Mouse (Mus musculus): ENCODE data around the gene Zfp64.

The Zfp64 gene

DNA sequence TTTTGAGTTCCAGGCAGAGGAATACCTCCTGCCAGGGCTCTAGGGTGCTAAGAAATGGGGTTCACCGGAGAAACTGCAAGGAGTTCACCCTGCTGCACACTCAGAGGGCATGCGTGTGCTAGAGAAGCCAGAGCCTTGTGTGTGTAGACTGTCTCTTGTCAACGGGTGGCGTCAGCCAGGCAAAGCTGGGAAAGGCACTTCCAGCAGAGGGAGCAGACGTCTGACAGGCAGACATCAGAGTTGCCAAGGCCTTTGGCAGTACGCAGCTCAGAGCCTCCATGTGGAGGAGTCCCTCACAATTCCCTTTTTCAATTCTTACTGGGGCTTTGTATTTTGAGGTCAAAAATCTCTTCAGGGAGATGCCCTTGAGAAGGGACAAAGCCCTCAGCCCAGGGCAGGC, 6.9 kb downstream of the Zfp64 start:
- no peak for DNase-seq (ENCODE audit: low read depth, low spot score)

DNA sequence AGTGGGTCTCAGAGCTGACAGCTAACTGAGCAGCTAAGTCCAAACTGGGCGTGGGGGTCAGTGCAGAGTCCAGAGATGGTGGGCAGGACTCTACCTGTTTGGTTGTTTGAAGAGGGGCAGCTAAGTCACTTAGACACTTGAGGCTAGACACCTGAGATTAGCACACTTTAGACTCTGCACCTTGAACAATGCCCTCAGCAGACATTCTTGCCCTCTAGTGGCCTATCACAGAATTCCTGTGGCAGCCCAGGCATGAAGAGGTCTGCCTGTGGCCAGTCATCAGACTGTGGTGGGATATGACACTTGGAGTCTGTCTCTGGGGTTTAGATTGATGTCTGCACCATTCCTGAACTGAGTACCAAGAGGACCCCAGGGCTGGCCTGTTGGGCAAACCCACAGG, 7.7 kb downstream of the Zfp64 start:
- DNase-seq (ENCODE audit: low read depth, low spot score), result no peak

DNA sequence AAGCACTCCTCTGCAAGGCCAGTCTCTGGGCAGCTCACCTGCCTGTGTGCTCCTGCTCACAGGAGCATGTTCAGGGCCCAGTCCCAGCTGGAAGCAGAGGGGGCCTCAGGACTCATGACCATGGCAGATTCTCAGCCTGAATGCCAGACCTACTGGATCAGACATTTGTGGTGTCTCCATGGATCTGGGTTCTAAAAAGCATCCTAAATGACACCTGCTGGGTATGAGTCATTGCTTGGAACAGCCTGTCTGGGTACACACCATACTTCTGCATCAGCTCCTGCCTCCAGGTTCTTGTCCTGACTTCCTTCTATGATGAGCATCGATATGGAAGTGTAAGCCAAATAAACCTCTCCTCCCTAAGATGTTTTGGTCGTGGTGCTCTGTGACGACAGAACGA, 11.4 kb downstream of the Zfp64 start:
- no peak for DNase-seq (ENCODE audit: low read depth, low spot score)

DNA sequence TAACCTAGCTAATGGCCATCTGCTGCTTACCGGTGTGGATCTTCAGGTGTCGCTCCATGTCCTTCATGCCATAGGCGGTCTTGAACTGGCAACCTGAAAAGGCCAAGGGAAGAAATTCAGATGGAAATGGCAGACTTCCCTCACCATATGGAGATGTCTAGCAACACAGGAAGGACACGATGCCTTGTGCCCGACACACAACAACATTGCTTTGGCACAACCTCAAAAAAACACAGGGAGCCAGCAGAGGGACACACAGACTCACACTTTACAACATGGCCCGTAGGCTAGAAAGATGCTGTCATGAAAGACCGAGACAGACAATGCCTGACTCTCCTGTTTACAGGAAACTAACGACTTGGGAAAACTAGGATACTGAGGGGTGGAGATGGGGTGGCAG, 15.4 kb downstream of the Zfp64 start:
- DNase-seq (ENCODE audit: low read depth, low spot score), result no peak

DNA sequence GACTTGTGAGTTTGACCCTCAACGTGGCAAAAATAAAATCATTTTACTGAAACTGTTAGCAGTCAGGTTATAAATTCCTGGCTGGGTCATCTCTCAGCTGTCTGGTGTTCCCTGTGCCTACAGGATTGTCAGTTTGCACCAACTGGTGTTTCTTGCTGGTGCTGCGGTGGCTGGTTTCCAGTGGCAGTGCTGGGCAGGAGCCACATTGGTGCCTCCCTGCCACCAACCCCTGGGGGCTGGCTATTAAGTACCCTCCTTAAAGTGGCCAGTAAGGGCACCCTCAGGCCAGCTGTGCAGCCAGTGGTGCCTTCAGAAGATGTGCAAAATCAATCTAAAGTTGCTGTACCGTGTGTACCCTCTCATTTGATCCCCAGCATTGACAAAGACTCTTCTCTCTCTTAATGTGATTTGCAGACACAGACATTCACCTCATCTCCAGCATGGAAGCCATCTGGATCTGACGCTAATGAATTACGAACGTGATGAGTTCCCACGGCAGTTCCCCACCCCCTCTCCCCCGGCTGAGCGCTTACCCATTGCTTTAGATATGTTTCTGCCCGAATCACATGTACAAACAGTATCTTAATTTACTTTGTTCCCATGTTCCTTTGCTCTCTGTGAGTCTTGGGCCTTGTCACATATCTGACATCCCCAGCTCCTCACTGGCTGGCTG, 16.0 kb downstream of the Zfp64 start:
- DNase-seq (ENCODE audit: low read depth, low spot score), result no peak

DNA sequence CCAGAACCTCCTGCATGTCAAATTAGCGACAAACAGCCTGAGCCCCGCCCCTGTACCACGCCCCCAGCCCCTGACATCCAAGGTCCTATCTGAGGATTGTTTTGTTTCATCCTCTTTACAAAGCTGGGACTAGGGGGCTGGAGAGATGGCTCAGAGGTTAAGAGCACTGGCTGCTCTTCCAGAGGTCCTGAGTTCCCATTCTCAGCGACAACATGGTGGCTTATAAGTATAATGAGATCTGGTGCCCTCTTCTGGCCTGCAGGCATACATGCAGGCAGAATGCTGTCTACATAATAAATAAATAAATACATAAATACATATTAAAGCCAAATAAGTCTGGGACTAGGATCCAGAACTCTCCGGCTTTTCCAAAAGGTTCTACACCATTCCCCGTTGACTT, 18.5 kb downstream of the Zfp64 start:
- no peak for DNase-seq (ENCODE audit: low read depth, low spot score)

DNA sequence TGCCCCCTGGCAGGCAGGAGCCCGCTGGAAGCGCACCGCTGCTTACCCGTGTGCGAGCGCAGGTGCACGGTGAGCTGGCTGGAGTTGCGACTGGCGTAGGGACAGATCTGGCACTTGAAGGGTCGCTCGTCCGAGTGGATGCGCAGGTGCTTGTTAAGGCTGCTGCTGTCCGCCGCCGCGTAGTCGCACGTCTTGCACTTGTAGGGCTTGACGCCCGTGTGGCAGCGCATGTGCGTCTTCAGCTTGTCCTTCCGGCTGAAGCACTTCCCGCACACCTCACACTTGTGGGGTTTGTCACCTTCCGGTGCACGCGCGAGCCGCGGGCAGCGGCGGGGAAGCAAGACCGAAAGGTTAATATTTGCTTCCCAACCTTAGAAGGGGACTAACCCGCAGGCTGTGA, 20.2 kb downstream of the Zfp64 start:
- DNase-seq (ENCODE audit: low read depth, low spot score), result no peak

DNA sequence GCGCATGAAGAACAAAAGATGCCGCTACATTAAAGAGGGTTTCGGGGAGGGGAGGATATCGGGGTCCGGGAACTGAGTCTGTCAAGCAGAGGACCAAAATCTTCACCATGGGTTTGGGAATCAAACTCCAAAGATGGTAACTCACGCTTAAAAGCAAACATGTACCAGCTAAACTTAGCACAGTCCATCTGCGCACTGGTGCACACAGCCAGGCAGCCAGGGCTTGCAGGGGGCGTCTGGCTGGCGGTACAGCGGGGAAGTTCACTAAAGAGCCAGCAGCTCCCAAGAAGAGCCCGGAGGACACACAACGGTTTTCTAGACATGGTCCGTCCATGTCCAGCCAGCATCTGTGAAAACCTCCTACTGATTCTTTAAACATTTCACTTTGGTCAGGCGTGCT, 23.7 kb downstream of the Zfp64 start:
- no peak for DNase-seq (ENCODE audit: low read depth, low spot score)

DNA sequence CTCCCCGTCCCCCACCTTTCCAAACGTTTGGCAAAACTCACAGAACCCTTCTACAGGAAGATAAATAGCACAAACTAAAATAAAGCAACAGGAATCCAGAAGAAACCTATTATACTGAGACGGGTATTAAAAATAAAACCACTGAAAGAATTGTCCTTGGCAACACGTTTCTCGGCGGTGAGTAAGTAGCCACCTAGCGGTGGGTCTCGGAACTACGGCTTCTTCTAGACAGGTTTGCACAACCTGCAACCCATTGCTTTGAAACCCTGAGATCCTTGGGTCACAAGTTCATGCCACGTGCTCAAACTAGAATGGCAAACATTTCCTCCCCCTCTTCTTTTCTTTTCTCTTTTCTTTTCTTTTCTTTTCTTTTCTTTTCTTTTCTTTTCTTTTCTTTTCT, 25.7 kb downstream of the Zfp64 start:
- peak; percentile 36 for DNase-seq (ENCODE audit: low read depth, low spot score)

DNA sequence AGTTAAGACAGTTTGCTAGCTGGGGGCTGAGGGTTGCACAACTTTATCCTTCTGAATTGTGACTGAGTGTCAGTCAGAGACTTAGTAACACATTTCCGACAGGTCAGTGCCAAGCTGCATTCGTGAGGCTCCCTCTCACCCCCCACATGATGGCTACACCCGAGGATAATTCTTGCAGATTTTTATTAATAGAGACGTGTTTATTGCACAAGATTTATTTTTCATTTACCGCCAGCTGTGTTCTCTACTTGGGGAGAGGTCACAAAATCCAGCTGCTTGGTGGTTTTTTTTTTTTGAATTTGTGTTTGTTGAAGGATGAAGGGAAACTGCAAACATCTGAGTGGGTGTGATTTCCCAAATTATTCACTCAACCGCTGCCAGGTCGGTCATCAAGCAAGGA, 28.0 kb downstream of the Zfp64 start:
- no peak for DNase-seq (ENCODE audit: low read depth, low spot score)

DNA sequence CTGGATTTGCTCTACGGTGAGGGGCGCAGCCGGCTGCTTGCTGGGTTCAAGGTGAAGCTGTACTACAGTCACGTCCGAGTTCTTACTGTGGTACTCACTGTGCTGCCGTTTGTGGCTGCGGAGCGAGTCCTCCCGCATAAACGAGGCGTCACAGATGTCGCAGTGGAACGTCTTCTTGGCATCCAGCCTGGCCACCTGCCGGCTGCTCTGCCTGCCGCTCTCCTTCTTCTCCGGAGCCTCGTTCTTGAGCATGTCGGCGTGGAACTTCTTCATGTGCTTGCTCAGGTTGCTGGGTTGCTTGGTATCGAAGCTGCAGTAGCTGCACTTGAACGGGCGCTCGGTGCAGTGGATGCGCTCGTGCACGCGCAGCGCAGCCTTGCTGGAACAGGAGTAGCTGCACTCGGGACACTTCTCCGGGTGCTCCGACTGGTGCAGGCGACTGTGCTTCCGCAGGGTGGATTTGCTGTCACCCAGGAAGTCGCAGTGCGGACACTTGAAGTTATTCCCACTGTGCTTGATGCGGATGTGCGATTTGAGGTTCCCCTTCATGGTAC, 29.1 kb downstream of the Zfp64 start:
- DNase-seq (ENCODE audit: low read depth, low spot score), result no peak

DNA sequence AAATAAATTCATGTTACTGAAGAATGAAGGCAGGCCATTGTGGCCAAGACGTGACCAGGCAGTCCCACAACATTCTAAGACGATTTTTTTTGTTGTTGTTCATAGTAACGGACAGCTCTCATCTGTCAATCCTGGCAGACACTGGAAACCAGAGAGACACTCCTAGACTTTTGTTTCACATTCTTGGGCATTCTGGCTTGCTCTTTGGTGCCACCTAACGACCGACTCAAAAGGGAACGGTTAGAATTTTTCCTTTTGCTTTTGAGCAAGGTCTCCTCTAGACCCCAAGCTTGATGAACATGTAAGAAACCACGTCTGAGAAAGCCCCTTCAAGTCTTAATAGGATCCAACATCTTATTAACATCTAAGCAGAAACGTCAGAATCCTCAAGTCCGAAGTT, 31.7 kb downstream of the Zfp64 start:
- DNase-seq (ENCODE audit: low read depth, low spot score), result no peak

DNA sequence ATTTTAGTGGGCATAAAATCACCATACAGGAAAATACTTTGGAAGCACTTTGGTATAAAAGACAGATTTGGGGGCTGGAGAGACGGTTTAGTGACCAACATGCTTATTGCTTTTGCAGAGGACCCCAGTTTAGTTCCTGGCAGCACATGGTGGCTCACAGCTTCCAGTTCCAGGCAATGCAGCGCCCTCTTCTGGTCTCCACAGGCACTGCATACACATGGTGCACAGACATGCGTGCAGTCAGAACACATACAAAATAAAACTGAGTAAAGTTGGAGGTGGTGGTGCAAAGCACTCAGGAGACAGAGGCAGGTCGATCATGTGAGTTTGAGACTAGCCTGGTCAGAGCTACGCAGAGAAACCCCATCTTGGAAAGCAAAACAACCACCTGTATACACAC, 32.9 kb downstream of the Zfp64 start:
- DNase-seq (ENCODE audit: low read depth, low spot score), result no peak

DNA sequence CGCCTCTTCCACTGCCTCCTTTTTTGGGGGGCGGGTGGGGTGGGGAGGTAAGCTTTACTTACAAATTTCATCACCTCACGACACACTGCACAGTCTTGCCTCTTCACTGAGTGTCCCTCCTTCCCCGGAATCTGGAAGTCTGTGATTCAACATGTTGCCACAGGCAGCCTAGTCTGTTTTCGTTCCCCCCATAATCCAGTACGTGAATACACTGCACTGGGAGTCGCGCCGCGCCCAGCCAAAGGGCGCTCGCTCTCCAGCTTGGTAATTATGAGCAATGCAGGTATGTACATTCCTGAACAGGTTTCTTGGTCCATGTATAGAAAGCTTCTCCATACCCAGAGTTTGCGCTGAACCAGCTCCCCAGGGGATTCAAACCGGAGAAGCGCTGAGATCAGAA, 35.4 kb downstream of the Zfp64 start:
- no peak for DNase-seq (ENCODE audit: low read depth, low spot score)

DNA sequence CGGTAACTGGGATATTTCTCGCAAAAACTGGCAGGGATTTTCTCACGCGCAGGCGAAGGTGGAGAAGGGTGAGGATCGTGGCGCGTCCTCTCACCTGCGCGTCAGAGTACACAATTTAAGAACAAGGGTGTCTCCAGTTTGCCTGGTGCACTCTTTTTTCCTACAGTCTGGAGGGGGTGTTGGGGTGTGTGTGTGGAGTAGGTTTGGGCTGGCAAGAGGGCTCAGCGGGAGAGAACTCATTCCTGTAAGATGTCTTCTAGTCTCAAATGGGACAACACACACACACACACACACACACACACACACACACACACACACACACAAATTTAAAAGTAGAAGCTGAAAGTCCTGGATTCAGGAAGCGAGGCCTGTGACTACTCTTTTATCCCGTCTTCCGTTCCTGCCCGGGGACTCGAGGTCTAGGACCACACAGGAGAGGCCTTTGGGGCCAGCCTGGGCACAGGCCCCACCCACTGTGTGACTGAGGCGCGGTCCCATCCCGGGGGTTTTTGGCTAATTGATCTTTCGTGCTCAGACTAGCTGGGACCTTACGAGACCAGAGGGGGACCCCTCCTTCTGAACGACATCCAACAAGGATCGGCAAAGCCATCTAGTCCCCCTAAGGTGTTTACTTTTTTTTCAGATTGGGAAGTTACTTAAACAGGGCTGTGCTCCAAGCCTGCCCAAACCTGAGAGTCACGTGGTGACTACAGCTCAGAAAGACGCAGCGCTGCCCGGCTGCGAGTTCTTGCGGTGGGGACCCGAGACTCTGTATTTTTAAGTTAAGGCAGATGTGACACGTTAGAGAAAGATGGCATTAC, 42.3 kb downstream of the Zfp64 start:
- no peak for DNase-seq (ENCODE audit: low read depth, low spot score)

DNA sequence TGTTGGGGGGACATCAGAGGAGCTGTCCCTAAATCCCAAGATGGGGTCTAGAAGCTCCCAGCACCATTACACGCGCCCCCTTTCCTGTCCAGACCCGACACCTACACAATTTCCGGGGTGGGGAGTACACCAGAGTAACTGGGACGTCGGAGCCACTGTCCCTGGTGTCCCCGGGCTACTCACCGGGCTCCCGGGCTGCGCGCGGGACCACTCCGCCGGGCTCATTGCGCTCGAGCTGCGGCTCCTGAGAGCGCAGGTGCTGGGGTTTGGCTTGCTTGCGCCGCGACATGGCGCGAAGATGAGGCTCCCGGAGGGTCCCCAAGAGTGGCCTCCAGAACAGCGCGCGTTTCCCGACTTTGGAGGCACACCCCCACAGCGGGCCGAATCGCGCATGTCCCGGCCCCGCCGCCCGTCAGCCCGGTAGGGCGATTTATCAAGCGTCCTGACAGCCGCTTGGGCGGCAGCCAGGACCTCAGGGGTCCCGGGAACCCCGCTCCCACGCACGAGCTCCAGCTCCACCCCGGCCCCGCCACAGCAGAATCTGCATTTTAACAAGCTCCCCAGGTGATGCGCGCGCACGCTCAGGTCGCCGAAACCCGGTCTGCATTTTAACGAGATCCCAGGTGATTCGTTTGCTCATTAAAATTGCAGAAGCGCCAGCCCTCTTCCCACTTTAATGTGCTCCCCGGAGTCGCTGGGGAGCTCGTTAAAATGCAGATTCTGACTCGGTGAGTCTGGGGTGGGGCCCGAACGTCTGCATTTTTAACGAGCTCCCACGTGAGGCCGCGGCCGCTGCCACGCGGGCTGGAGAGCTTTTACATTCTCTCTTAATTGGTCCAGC, 43.1 kb downstream of the Zfp64 start:
- DNase-seq (ENCODE audit: low read depth, low spot score), result no peak

DNA sequence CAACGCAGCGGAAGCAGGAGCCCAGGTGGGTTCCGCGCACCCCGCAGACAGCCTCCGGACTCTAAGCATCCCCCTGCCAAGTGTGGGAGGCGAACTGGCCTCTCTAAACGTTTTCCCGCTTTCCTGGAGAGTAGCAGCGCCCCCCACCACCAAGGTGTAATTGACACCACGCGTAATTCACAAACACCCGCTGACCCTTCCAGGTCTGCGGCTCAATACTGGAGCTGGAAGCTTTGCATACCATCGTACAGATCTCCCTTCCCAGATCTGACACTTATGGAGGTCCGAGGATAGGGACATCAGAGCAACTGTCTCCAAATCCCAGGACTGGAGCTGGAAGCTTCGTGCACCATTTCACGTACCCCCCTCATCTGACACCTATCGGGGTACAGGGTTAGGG, 43.9 kb downstream of the Zfp64 start:
- no peak for DNase-seq (ENCODE audit: low read depth, low spot score)

DNA sequence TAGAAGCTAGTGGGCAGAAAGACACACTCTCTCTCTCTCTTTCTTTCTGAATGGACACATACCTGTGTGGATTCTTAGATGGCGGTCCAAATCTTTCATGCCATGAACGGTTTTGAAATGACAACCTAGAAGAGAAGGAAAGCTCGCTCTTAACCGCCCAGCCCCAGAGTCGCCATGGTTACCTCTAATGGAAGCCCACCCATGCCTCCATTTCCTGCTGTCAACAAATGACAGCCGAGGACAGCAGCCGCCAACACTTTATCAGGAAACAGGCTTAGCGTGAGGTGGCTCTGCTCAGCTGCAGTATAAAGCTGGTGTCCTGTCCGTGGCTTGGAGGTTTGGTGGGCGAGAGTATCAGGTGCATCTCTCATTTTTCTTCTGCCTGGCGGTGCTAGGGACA, 49.4 kb downstream of the Zfp64 start:
- DNase-seq (ENCODE audit: low read depth, low spot score), result no peak

DNA sequence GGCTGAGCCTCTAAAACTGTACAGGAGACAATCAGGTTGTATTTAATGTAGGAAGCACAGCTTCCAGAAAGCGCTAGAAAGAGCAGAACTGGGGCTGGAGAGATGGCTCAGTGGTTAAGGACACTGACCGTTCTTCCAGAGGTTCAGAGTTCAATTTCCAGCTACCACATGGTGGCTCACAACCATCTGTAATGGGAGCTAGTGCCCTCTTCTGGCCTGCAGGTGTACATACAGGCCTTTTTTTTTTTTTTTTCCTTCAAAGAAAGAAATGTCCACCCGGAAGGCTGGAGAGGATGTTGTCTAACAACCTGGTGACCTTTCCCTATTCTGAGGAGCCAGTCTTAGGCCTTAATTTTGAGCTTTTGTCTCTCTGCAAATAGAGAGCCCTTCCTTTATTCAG, 50.5 kb downstream of the Zfp64 start:
- no peak for DNase-seq (ENCODE audit: low read depth, low spot score)

DNA sequence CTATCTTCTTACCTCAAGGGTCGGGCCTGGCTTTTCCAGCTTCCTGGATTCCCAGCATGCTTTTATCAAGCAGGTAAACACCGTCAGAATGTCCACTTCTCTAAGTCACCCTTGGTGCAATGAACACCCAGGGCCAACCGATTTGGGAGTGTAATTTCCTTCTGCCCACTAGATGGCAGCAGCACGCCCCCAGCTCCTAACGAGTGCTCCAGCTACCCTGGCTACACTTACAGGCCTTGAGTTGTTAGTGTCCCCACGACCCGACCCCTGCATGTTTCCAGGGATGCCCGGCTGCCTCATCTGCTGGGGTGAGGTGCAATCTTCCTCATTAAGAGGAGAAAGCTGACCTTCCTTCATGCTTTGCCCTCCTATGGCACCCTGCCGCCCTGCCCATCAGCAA, 51.2 kb downstream of the Zfp64 start:
- peak; percentile 20 for DNase-seq (ENCODE audit: low read depth, low spot score)

DNA sequence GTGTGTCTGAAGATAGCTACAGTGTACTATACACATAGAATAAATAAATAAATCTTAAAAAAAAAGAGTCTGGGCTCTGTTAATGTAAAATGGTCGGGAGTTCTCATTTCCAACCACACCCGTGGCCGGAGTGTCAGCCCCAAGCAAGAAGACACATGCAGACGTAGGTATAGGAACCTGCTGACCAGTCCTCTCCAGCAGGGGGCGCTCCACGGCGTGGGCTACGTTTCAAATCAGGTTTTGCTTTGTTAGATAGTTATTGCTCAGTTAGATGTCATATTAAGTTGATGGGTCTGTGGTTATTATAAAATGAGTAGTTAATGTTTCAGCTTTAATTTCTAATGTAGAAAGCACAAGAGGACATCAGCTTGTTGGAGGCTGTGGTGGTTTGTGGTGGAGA, 52.8 kb downstream of the Zfp64 start:
- peak; percentile 8 for DNase-seq (ENCODE audit: low read depth, low spot score)

DNA sequence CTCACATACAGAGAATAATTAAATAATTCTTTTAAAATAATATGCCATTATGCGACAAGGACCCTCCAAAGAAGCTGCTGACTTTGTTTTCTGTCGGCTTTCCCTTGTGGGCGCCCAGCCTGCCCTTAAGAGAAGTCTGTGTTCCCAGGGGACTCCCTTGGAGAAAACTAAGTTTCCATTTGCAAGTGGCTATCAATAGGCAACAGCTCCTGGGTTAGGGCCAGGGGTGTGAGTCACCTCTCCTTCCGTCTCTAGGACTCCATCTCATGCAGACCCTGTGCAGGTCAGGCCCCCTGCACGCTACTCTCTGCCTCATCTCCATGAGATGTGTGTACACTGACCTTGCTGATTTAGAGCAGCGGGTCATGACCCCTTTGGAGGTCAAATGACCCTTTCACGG, 57.5 kb downstream of the Zfp64 start:
- no peak for DNase-seq (ENCODE audit: low read depth, low spot score)

Measured in c-Kit-negative CD71-positive TER-119-positive erythroid progenitor cells, embryonic 14.5 days (primary cell).